Mouse (Mus musculus) midbrain, embryonic 16.5 days (tissue): ENCODE results near the gene Ect2. TPM values are rescaled to one million over a fixed set of nuclear protein-coding genes. Genes with fewer than 3 reads are reported as not detected.
A peak's percentile ranks its signal among the peaks of the same experiment; 100 is the strongest.

Experiments
- ATAC-seq: fragments of 200-750 bp; cut with Nextera tagmentation; 2 replicates; pipeline ENCODE4 v1.8.0; 2017; ENCODE audit warnings: moderate TSS enrichment
- H3K27ac ChIP-seq: fragments of 300-500 bp; sonication (generic); 2 replicates; pipeline ENCODE4 v1.5.1; 2014; ENCODE audit warnings: mild to moderate bottlenecking, low read length, mixed read lengths
- H3K27me3 ChIP-seq: fragments of 300-500 bp; sonication (generic); 2 replicates; pipeline ENCODE4 v1.6.1; 2014; ENCODE audit warnings: low read depth, low read length, mixed read lengths; ENCODE audit not compliant: control insufficient read depth, insufficient read depth
- H3K36me3 ChIP-seq: fragments of 300-500 bp; sonication (generic); 2 replicates; pipeline ENCODE4 v1.6.1; 2014; ENCODE audit warnings: mild to moderate bottlenecking, low read length, moderate library complexity, mixed read lengths; ENCODE audit not compliant: control insufficient read depth, insufficient read depth
- H3K4me1 ChIP-seq: fragments of 300-500 bp; sonication (generic); 2 replicates; pipeline ENCODE4 v1.6.1; 2014; ENCODE audit warnings: mild to moderate bottlenecking, low read length, mixed read lengths; ENCODE audit not compliant: control insufficient read depth, insufficient read depth
- H3K4me2 ChIP-seq: fragments of 300-500 bp; sonication (generic); 2 replicates; pipeline ENCODE4 v1.6.1; 2014; ENCODE audit warnings: mild to moderate bottlenecking, low read length, mixed read lengths
- H3K4me3 ChIP-seq: fragments of 300-500 bp; sonication (generic); 2 replicates; pipeline ENCODE4 v1.5.1; 2014; ENCODE audit warnings: low read depth, mild to moderate bottlenecking, low read length, moderate library complexity, mixed read lengths
- H3K9ac ChIP-seq: fragments of 300-500 bp; sonication (generic); 2 replicates; pipeline ENCODE4 v1.6.1; 2014; ENCODE audit warnings: low read depth, low read length, mixed read lengths
- H3K9me3 ChIP-seq: fragments of 300-500 bp; sonication (generic); replicated peaks from 2 replicates; pipeline ENCODE4 v1.6.1; 2014; ENCODE audit warnings: mild to moderate bottlenecking, low read length, mixed read lengths; ENCODE audit not compliant: control insufficient read depth, poor library complexity, severe bottlenecking
- WGBS: fragments of 180-500 bp; shearing (Covaris S2); extraction: QIAGEN DNeasy Blood & Tissue Kit; methylation state at CpG from one replicate; pipeline ENCODE4 v1.1.7; 2014; 5-methylcytosine and 5-hydroxymethylcytosine counted together
- polyA plus RNA-seq: library from polyadenylated mRNA; unstranded; fragments of >200 nt; fragmentation: Nextera tagmentation; extraction: Ambion mirVana; gene quantifications from 2 replicates; pipeline ENCODE4 v1.2.1, GENCODE M21; 2015

The Ect2 gene
- polyA plus RNA-seq: 5.8 and 9.4 TPM in 2 replicates

DNA sequence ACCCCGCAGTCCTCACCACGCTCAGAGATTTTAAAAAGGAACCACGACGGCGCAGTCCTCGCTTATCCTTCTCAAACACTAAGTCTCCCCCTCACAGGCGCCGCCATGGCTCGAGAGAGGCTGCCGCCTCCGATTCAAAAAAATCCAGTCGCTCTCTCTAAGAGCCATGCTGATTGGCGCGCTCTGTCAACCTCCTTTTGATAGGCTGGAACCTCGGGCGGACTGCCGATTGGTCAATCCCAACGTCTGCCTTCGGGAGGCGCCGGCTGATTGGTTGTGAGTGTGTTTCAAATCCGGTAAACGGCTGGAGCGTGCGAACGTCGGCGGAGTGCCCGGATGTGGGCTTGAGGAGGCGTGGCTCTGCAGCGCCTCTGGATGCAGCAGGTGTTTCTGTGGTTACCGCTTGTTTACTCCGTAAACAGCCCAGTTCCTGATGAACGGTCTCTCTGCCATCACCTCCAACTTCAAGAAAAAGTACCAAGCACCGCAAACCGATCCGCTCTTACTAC is at the start of gene Ect2:
TSS of gene Ect2 (minus strand) at position 178 of the 509 bp plus-strand sequence.
- under 1% methylated on average over 37 of the region's 37 CpGs for WGBS
- ATAC-seq: peak; percentile 100

DNA sequence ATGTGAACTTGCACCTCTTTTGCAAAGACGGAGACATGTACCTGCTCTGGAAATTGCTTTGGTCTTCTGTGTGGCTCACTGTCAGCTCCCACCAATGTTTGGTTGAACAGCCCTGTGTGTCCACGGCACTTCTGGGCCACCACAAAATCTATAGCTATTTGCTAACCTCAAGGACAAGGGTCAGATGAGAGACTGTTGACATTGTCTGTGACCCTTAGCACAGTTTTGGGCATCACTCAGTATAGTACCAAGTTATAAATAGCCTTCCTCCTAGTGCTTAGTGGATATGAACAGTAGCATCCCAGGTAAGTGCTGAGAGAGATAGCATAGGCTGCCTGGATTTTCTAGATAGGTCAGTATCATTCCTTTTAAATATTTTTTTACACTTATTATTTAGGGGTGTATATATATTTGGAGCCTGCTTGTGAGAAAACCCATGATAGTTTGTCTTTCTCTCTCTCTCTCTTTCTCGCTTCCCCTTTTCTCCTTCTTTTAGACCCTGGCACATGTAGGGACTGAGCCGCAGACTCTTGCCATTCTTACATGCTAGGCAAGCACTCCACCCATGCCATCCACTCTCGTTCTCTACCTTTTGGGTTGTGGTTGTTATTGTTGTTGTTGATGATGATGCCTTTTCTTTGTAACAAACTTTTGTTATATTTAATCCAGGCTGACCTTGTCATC is 48.2 kb upstream of the Ect2 start:
- no peak overlapping the region for H3K27ac ChIP-seq

More for the DNA sequence above, at the start of gene Ect2:
- H3K36me3 ChIP-seq: no peaks in the 10 kb centered on the region
- H3K27me3 ChIP-seq: no peaks in the 10 kb centered on the region
- peak within 1 kb of the TSS; percentile 97 for H3K4me2 ChIP-seq
- peaks cover 11% of the 10 kb centered on the region for H3K4me1 ChIP-seq
- no peaks in the 10 kb centered on the region for H3K9me3 ChIP-seq
- peak within 1 kb of the TSS; percentile 60 for H3K9ac ChIP-seq
- H3K27ac ChIP-seq: 0 out of 2 replicates have a peak within 1 kb of the TSS, but pooled peaks have one; percentile 1
- peak within 1 kb of the TSS; percentile 83 for H3K4me3 ChIP-seq

GRCm38 (mm10) chr3:27199120-27199519 is 45.4 kb upstream of the Ect2 start:
- H3K36me3 ChIP-seq: no peaks in the 10 kb centered on the region
- no peaks in the 10 kb centered on the region for H3K4me1 ChIP-seq
- H3K9me3 ChIP-seq: no peaks in the 10 kb centered on the region
- 90% methylated on average over 7 of the region's 7 CpGs for WGBS
- H3K4me3 ChIP-seq: no peak overlapping the region
- no peak overlapping the region for H3K4me2 ChIP-seq
- no peak overlapping the region for H3K9ac ChIP-seq
- no peak for ATAC-seq
- no peak overlapping the region for H3K27ac ChIP-seq
- H3K27me3 ChIP-seq: no peaks in the 10 kb centered on the region

More for the DNA sequence above, 48.2 kb upstream of the Ect2 start:
- H3K9ac ChIP-seq: no peak overlapping the region
- WGBS: 92% methylated on average over 5 of the region's 5 CpGs
- H3K4me1 ChIP-seq: no peaks in the 10 kb centered on the region
- no peaks in the 10 kb centered on the region for H3K36me3 ChIP-seq
- H3K4me2 ChIP-seq: no peak overlapping the region
- no peaks in the 10 kb centered on the region for H3K9me3 ChIP-seq
- H3K4me3 ChIP-seq: no peak overlapping the region
- H3K27me3 ChIP-seq: no peaks in the 10 kb centered on the region
- no peak for ATAC-seq

DNA sequence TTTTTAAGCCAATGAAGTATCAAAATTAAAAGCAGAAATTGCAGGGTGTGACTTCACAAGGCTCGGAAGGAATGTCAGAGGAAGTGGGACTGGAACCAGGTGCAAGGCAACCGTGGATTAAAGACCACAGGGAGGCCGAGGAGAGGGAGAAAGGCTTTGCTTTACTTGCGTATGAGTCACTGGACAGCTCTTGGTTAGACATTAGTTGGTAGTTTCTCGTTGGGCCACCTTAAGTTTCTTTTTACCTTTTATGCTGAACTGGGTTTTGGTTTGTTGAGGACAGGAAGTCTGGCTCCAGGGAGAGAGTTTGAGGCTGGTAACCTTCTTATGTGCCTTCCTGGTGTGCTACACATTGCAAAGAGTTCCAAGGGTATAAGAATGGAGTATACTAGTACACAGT is 44.1 kb upstream of the Ect2 start:
- 82% methylated on average over 5 of the region's 5 CpGs for WGBS
- Histone ChIP-seq H3K9me3 (no peaks in the 10 kb centered on the region), H3K9ac (no peak overlapping the region)

GRCm38 (mm10) chr3:27196529-27196928 is 42.9 kb upstream of the Ect2 start:
- Histone ChIP-seq H3K9me3 (no peaks in the 10 kb centered on the region), H3K27ac (no peak overlapping the region), H3K4me3 (no peak overlapping the region), H3K27me3 (no peaks in the 10 kb centered on the region), H3K36me3 (no peaks in the 10 kb centered on the region), H3K4me2 (no peak overlapping the region), H3K9ac (no peak overlapping the region), H3K4me1 (no peaks in the 10 kb centered on the region)
- ATAC-seq: no peak
- whole genome bisulfite sequencing: 88% methylated on average over 1 of the region's 1 CpGs

More for the DNA sequence above, 44.1 kb upstream of the Ect2 start:
- H3K4me3 ChIP-seq: no peak overlapping the region
- H3K36me3 ChIP-seq: no peaks in the 10 kb centered on the region
- no peak overlapping the region for H3K4me2 ChIP-seq
- H3K4me1 ChIP-seq: no peaks in the 10 kb centered on the region
- no peak for ATAC-seq
- H3K27ac ChIP-seq: no peak overlapping the region
- no peaks in the 10 kb centered on the region for H3K27me3 ChIP-seq

DNA sequence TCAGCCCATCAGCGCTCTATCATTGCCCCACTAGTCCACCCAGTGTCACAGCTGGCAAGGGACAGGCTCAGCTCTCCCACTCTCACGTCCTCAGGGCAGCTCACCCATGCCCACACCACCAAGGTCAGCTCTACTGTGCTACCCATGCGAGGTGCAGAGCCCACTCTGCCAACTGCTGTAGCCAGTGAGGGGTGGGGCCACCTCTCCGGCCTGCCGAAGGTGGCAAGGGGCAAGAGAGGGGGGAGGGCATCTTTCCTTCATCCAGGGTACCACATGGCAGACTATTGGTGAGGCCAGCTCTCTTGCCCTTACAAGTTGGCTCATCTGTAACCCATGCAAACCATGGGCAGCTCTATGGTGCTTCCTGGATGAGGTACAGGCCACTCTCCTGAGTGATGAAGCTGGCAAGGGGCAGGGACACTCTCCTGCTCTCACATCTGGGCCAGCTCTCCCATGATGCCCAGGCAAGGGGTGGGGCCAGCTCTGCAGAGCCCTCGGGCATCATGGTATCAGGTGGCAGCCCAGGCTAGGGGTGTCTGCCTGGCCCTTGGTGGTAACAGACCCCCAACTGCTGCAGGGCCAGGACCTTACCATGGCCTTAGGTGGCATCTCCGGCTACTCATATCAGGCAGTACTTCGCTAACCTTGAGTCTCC is 42.0 kb upstream of the Ect2 start:
- H3K9me3 ChIP-seq: no peaks in the 10 kb centered on the region
- H3K27ac ChIP-seq: no peak overlapping the region
- H3K4me1 ChIP-seq: no peaks in the 10 kb centered on the region
- peak; percentile 42; the same call in 1 of the 2 replicates for ATAC-seq
- H3K27me3 ChIP-seq: no peaks in the 10 kb centered on the region
- no peaks in the 10 kb centered on the region for H3K36me3 ChIP-seq
- 85% methylated on average over 8 of the region's 8 CpGs for WGBS
- H3K4me3 ChIP-seq: no peak overlapping the region
- H3K9ac ChIP-seq: no peak overlapping the region
- no peak overlapping the region for H3K4me2 ChIP-seq

DNA sequence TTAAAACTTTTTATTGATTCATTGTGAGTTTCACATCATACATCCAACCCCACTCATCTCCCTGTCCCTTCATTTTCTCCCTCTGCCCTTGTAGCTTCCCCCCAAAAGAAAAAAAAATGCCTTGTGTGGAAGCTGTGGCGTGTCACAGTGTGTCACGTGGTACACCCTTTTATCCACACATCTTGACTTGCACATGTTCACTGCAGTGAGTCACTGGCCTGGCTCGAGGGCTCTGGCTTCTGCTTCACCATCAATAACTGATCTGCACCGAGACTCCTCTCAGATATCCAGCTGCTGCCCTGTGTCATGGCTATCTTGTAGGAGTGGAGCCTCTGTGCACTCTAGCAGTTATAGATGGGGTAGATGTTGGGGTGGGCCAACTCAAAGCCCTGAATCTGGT is 41.5 kb upstream of the Ect2 start:
- H3K4me3 ChIP-seq: no peak overlapping the region
- no peak overlapping the region for H3K27ac ChIP-seq
- H3K4me2 ChIP-seq: no peak overlapping the region
- no peaks in the 10 kb centered on the region for H3K4me1 ChIP-seq
- WGBS: 84% methylated on average over 4 of the region's 4 CpGs
- no peaks in the 10 kb centered on the region for H3K27me3 ChIP-seq
- no peak for ATAC-seq
- no peaks in the 10 kb centered on the region for H3K36me3 ChIP-seq
- H3K9me3 ChIP-seq: no peaks in the 10 kb centered on the region
- H3K9ac ChIP-seq: no peak overlapping the region

DNA sequence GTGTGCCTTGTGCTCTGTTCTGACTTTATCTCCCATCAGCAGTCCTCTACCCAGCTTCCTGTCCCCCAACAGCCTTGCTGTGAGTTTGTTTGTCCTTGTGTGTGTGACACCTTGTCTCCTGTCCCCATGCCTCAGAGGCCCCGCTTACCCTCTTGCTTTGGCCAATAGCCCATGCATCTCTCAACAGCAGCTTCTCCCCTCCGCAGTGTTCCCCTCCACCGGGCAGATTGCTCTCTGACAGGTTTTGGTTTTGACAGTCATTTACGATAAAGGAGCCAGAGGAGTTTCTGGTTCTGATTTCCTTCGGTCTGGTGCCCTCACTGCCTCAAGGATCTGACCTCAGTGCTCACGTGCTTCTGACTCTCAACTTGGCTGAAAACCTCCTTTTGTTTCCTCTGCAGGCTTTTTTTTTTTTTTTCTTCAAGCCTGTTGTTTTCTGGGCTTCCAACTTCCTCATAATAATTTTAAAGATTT is 40.2 kb upstream of the Ect2 start:
- H3K36me3 ChIP-seq: no peaks in the 10 kb centered on the region
- no peak overlapping the region for H3K27ac ChIP-seq
- no peak overlapping the region for H3K9ac ChIP-seq
- H3K4me3 ChIP-seq: no peak overlapping the region
- ATAC-seq: no peak
- H3K4me2 ChIP-seq: no peak overlapping the region
- 67% methylated on average over 6 of the region's 6 CpGs for WGBS
- peaks cover 5% of the 10 kb centered on the region for H3K4me1 ChIP-seq
- H3K9me3 ChIP-seq: no peaks in the 10 kb centered on the region
- H3K27me3 ChIP-seq: no peaks in the 10 kb centered on the region

- ATAC-seq: no peak
- peaks cover 5% of the 10 kb centered on the region for H3K4me1 ChIP-seq
- H3K27me3 ChIP-seq: no peaks in the 10 kb centered on the region
- WGBS: 87% methylated on average over 6 of the region's 6 CpGs
- no peak overlapping the region for H3K4me3 ChIP-seq
- H3K9me3 ChIP-seq: no peaks in the 10 kb centered on the region
- no peak overlapping the region for H3K9ac ChIP-seq
- H3K36me3 ChIP-seq: no peaks in the 10 kb centered on the region
- H3K27ac ChIP-seq: no peak overlapping the region
- H3K4me2 ChIP-seq: no peak overlapping the region
Measured at GRCm38 (mm10) chr3:27191856-27192255, 38.2 kb upstream of the Ect2 start.
